Mouse (Mus musculus) lung, embryonic 14.5 days (tissue): ENCODE results near the gene Elmo1. TPM values are rescaled to one million over a fixed set of nuclear protein-coding genes. Genes with fewer than 3 reads are reported as not detected.
"Not testable (repeated sequence)": the region's sequence is repeated elsewhere in the genome, so short reads cannot be mapped to it uniquely, and the experiment has no call there.

Source experiments
- ATAC-seq: fragments of 200-750 bp; cut with Nextera tagmentation; 2 replicates; pipeline ENCODE4 v1.8.0; 2017; ENCODE audit warnings: mild to moderate bottlenecking, moderate TSS enrichment, moderate library complexity; ENCODE audit not compliant: insufficient read depth
- DNase-seq: peaks from one replicate; pipeline ENCODE4 v3.0.0-alpha.2; 2015
- H3K27ac ChIP-seq: fragments of 300-500 bp; sonication (generic); 2 replicates; pipeline ENCODE4 v1.5.1; 2014; ENCODE audit warnings: low read depth, mild to moderate bottlenecking, moderate library complexity
- H3K27me3 ChIP-seq: fragments of 300-500 bp; sonication (generic); 2 replicates; pipeline ENCODE4 v1.6.1; 2014; ENCODE audit warnings: low read length, control low read depth; ENCODE audit not compliant: insufficient read depth
- H3K36me3 ChIP-seq: fragments of 300-500 bp; sonication (generic); 2 replicates; pipeline ENCODE4 v1.6.1; 2014; ENCODE audit warnings: control low read depth; ENCODE audit not compliant: insufficient read depth
- H3K4me1 ChIP-seq: fragments of 300-500 bp; sonication (generic); 2 replicates; pipeline ENCODE4 v1.6.1; 2014; ENCODE audit warnings: antibody characterized with exemption, control low read depth; ENCODE audit not compliant: insufficient read depth
- H3K4me2 ChIP-seq: fragments of 300-500 bp; sonication (generic); 2 replicates; pipeline ENCODE4 v1.6.1; 2014; ENCODE audit warnings: mild to moderate bottlenecking
- H3K4me3 ChIP-seq: fragments of 300-500 bp; sonication (generic); 2 replicates; pipeline ENCODE4 v1.5.1; 2014; ENCODE audit warnings: low read depth, low read length
- H3K9ac ChIP-seq: fragments of 300-500 bp; sonication (generic); 2 replicates; pipeline ENCODE4 v1.6.1; 2014
- H3K9me3 ChIP-seq: fragments of 300-500 bp; sonication (generic); 2 replicates; pipeline ENCODE4 v1.6.1; 2016; ENCODE audit warnings: low read depth, low read length, control low read depth
- CTCF ChIP-seq: IDR thresholded peaks from 2 replicates; pipeline ENCODE4 v1.5.1; 2016; ENCODE audit warnings: antibody characterized with exemption, low read depth
- WGBS: fragments of 180-500 bp; shearing (Covaris S2); extraction: QIAGEN DNeasy Blood & Tissue Kit; methylation state at CpG from one replicate; pipeline ENCODE4 v1.1.7; 2014; 5-methylcytosine and 5-hydroxymethylcytosine counted together
- polyA plus RNA-seq: library from polyadenylated mRNA; unstranded; fragments of >200 nt; fragmentation: Nextera tagmentation; extraction: Ambion mirVana; gene quantifications from 2 replicates; pipeline ENCODE4 v1.2.1, GENCODE M21; 2014

Gene Elmo1
- polyA plus RNA-seq, 1 experiment from 2014 or later, result 37.8 TPM

DNA sequence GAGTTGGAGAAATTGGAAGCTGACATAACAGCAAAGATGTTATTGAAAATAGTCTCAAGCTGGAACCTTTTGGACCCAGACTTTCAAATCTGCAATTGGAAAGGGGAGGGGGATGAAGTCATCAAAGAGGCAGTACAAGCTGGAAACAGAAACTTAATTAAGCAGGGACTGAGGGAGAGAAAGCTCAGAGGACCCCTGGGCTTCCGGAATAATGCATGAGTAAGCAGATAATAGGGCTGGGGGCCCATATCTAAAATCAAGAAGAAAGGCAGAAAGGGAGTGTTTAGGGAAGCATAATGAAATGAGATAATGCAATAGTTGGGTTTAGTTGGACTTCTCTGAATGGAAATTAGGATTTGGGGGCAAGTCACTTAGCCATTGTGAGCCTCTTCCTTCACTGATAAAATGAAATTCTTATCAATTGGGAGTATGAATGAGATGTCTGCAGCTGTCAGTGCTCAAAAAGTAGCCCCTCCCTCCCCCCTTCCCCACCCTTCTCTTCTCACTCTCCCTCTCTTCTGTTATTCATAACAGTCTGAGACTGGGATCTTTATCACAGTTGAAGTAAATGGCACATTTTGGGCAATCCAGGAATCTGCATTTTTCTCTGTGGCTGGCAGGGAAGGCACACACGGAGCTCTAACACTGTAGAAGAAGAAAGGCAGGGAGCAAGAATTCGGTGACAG lies 518.8 kb downstream of the Elmo1 start:
- no peak for DNase-seq
- no peak overlapping the region for H3K27ac ChIP-seq
- H3K4me3 ChIP-seq, result no peak overlapping the region
- no peak overlapping the region for H3K9ac ChIP-seq
- TF ChIP-seq CTCF, result no peak
- no peaks in the 10 kb centered on the region for H3K4me1 ChIP-seq
- H3K36me3 ChIP-seq, result peaks cover 3% of the 10 kb centered on the region; the same call in 1 of the 2 replicates
- H3K27me3 ChIP-seq, result no peaks in the 10 kb centered on the region
- WGBS, result 49% methylated on average over 3 of the region's 3 CpGs
- no peak overlapping the region for H3K4me2 ChIP-seq
- no peak for ATAC-seq
- H3K9me3 ChIP-seq, result no peaks in the 10 kb centered on the region

DNA sequence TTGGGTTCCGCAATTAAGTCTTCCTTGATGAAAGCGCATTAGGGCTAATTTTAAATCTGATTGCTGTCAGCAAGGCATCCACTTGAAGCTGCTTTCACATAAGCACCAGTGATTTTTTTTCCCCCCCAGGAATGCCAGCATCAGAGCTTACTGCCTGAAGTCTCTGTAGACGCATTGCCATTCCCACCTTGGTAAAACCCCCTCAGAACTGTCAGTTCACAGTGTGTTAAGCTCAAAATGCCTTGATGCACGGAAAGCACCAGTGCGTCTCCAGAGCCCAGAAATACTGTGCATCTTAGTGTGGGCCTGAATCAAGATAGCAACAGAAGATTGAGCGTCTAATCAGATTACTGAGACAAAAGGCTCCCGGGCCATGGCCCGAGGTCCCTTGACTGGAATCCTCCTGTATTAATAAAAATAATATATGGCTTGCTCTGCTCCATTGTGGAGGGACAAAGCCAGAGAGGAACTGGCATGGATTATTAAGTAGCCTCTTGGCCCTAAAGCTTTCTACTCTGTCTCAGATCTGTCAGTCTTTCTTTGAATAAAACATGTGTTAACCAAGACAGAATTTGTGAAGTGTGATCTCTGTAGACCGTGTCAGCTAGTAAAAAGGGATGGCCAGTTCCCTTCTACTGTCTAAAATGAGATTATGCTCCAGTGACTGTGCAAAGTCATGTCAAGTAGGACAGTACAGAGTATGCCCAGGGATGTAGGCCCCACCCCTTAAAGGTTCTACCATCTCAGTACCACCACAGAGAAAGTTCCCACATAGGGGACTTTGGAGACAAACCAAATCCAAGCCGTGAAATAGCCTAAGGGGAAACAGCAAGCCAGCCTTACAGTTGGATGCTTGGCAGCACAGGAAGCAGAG lies 525.4 kb downstream of the Elmo1 start:
- Histone ChIP-seq H3K9ac (no peak overlapping the region), H3K27ac (no peak overlapping the region), H3K4me1 (no peaks in the 10 kb centered on the region), H3K4me3 (no peak overlapping the region), H3K9me3 (no peaks in the 10 kb centered on the region), H3K27me3 (no peaks in the 10 kb centered on the region), H3K36me3 (no peaks in the 10 kb centered on the region), H3K4me2 (no peak overlapping the region)
- TF ChIP-seq CTCF, result no peak
- ATAC-seq (no peak), DNase-seq (no peak)
- WGBS, result 77% methylated on average over 10 of the region's 10 CpGs

DNA sequence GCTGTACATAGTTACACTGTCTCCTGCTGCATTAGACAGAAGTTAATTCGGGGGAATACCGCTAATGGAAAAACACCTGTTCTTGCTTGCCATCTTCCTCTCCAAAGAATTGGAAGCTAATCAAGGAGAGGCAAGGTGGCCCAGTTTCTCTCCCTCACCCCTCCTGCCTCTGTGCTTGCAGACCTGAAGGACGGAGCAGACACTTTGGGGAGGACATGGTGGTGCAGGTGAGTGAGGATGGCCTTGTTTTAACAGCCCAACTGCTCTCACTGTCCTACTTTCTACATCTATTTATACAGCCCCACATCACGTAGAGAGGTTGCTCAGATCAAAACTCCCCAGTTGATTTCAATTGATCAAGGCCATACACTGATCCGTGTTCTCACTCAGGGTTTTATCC lies 529.5 kb downstream of the Elmo1 start:
- no peaks in the 10 kb centered on the region for H3K4me1 ChIP-seq
- H3K4me2 ChIP-seq, result no peak overlapping the region
- no peaks in the 10 kb centered on the region for H3K36me3 ChIP-seq
- no peaks in the 10 kb centered on the region for H3K27me3 ChIP-seq
- no peak overlapping the region for H3K27ac ChIP-seq
- DNase-seq, result no peak
- H3K4me3 ChIP-seq, result no peak overlapping the region
- 79% methylated on average over 5 of the region's 5 CpGs for WGBS
- no peak for TF ChIP-seq CTCF
- no peaks in the 10 kb centered on the region for H3K9me3 ChIP-seq
- ATAC-seq, result no peak
- H3K9ac ChIP-seq, result no peak overlapping the region

DNA sequence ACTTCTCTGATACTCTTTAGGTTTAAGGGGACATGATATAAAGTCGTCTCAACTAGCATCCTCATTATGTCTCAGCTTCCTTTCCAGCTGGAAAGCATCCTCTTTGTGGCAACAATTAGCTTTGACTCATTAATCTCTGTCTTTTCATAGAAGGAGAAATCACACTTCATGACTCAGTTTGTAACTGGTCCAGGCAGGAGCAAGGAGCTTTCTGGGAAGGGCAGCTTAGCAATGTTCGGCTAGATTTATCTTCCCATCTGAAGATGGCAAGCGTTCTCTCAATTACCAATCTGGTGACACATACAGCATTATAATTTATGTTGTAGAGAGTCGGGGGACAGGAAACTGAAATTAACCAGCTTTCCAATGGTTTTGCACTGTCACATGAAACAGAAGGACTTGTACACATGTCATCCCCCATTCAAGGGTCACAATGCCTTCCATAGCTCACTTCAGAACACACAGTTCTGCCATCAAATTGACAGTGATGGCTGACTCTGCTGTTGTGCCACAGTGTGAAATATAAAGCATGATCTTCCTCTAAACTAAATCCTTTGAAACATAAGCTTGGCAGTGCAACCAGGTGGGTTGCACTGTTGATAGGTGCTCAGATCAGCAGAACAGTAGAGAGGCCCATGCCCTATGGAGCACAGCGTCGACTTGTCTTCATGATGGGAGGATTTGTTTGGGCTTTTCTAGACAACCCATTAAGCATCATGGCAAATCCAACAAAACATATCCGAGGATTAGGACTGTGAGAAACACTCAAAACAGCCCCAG lies 532.9 kb downstream of the Elmo1 start:
- DNase-seq, result no peak
- Histone ChIP-seq H3K9ac (no peak overlapping the region), H3K27me3 (no peaks in the 10 kb centered on the region), H3K9me3 (no peaks in the 10 kb centered on the region), H3K36me3 (no peaks in the 10 kb centered on the region), H3K4me3 (no peak overlapping the region), H3K27ac (no peak overlapping the region), H3K4me1 (no peaks in the 10 kb centered on the region), H3K4me2 (no peak overlapping the region)
- ATAC-seq, result no peak
- WGBS, result 61% methylated on average over 7 of the region's 7 CpGs
- TF ChIP-seq CTCF, result no peak

DNA sequence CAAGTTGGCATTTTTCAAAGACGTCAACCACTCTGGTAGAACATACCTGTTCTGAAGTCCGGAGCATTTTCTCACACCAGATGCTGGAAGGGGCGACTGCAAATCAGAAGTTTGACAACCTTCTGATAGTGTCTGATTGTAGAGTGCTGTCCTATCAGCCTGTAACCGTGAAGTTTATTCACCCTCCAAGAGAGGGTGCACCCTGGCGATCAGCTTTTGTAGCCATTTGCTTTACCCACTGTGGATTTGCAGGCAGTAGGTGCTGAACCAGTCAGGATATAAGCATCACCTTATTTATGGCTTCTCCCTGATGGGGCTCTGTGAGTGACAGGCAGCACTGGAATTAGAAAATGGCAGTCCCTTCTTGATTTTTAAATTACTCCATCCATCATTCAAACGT lies 537.4 kb downstream of the Elmo1 start:
- no peaks in the 10 kb centered on the region for H3K27me3 ChIP-seq
- H3K4me1 ChIP-seq, result no peaks in the 10 kb centered on the region
- H3K4me3 ChIP-seq, result no peak overlapping the region
- no peaks in the 10 kb centered on the region for H3K9me3 ChIP-seq
- H3K36me3 ChIP-seq, result no peaks in the 10 kb centered on the region
- H3K9ac ChIP-seq, result no peak overlapping the region
- no peak for TF ChIP-seq CTCF
- H3K4me2 ChIP-seq, result no peak overlapping the region
- WGBS, result 75% methylated on average over 6 of the region's 6 CpGs
- ATAC-seq, result no peak
- H3K27ac ChIP-seq, result no peak overlapping the region
- no peak for DNase-seq

DNA sequence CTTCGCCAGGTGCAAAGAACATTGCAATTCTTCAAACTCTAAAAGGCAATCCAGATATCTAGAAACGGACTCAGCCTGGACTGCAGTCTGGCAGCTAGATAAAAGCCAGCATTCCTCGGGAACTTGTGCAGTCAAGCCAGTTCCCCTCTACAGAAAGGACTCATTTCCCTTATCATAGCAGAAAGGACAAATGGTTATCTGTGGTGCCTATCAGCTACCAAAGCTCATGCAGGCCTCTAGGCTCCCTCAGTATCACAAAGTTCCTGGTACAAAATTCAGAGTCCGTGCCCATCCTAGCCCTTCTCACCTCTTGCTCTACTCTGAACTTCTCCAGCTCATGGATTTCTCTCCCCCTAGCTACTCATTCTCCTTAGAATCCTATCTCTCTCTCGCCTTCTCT lies 542.1 kb downstream of the Elmo1 start:
- WGBS, result 50% methylated on average over 5 of the region's 5 CpGs
- H3K4me1 ChIP-seq, result no peaks in the 10 kb centered on the region
- H3K27ac ChIP-seq, result no peak overlapping the region
- ATAC-seq, result no peak
- H3K27me3 ChIP-seq, result no peaks in the 10 kb centered on the region
- no peaks in the 10 kb centered on the region for H3K9me3 ChIP-seq
- H3K4me3 ChIP-seq, result no peak overlapping the region
- no peak for TF ChIP-seq CTCF
- no peak for DNase-seq
- H3K4me2 ChIP-seq, result no peak overlapping the region
- no peak overlapping the region for H3K9ac ChIP-seq
- no peaks in the 10 kb centered on the region for H3K36me3 ChIP-seq

DNA sequence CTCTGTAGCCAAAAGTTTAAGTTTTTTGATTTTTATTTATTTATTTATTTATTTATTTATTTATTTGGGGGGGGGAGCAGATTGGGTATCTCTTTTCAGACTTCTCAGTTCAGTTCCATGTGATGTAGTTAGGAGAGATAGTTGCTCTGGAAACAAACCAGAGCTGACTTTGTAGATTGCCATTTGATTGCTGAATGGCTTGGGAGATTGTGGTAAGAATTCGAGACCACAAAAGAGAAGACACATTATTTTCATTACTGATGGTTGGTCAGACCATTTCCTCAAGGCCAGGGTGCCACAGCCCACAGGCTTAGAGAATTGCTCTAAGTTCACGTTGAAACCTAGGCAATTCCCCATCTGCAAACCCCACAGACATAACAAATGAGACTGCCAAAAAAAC lies 544.3 kb downstream of the Elmo1 start:
- not testable (repeated sequence) for H3K4me3 ChIP-seq, DNase-seq, H3K9me3 ChIP-seq, H3K4me1 ChIP-seq, H3K36me3 ChIP-seq, ATAC-seq, H3K27ac ChIP-seq, H3K27me3 ChIP-seq, H3K4me2 ChIP-seq, H3K9ac ChIP-seq
- WGBS, result 79% methylated on average over 1 of the region's 2 CpGs
